Mouse (Mus musculus): ENCODE measurements around the gene Eme1. TPM values are rescaled to one million over a fixed set of nuclear protein-coding genes. Genes with fewer than 3 reads are reported as not detected.
"Not testable (repeated sequence)": the region's sequence is repeated elsewhere in the genome, so short reads cannot be mapped to it uniquely, and the experiment has no call there.

Eme1 gene
- total RNA-seq (2021) = 1 to 10 TPM; 4.2 to 5.1 TPM

DNA sequence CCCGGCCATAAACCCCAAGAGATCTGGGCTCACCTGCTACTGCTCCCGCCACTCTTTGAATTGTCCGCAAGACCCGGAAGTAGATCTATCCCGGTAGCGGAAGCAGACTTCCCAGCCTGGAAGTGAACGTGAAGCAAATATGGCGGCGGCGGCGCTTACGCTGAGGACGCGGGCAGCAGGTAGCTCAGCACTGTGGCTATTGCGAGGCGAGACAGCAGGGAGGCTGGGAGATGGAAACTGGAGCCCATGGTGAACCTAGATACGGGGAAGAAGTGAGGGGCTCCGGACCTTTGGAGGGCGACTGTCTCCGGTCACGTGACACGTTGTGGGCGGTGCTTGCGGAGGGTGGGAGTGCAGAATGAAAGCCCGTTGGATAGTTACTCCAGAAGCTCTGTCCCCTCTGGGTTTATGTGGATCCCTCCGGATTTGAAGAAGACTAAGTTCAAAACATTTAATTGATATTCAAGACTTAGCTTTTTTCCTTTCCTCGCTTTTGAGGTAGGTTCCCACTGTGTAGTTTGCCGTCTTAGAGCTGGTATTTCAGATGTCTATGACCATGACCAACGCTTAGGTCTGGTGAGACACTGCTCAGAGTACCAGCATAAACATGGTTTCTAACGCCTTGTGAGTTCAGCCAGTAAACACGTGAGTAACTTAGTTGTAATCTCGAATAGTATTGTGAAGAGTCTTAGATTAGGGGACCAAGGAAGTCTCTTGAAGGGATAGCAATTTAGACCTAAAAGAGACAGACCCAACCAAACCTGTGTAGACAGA lies at the start of gene Eme1, which contains the start of gene Mrpl27:
TSS of gene Eme1 (minus strand) at position 302 of the 774 bp plus-strand sequence.
TSS of gene Mrpl27 (plus strand) at position 105 of the 774 bp plus-strand sequence.
- peak; percentile 86 for DNase-seq

DNA sequence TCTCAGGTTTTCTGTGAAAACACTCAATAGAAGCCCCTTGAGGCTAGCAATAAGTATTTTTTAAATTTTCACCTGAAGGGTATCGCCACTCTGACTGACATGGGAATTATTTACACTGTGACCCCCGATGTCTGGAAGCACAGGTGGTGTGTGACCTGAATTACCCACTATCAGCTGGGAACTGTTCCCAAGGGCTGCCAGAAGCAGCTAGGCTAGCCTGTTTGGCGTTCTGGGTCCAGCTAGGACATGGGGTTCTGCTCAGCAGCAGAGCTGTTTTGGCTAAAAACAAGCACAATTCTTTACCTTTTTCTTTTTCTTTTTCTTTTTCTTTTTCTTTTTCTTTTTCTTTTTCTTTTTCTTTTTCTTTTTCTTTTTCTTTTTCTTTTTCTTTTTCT lies 48.4 kb upstream of the Eme1 start:
- DNase-seq = no peak

DNA sequence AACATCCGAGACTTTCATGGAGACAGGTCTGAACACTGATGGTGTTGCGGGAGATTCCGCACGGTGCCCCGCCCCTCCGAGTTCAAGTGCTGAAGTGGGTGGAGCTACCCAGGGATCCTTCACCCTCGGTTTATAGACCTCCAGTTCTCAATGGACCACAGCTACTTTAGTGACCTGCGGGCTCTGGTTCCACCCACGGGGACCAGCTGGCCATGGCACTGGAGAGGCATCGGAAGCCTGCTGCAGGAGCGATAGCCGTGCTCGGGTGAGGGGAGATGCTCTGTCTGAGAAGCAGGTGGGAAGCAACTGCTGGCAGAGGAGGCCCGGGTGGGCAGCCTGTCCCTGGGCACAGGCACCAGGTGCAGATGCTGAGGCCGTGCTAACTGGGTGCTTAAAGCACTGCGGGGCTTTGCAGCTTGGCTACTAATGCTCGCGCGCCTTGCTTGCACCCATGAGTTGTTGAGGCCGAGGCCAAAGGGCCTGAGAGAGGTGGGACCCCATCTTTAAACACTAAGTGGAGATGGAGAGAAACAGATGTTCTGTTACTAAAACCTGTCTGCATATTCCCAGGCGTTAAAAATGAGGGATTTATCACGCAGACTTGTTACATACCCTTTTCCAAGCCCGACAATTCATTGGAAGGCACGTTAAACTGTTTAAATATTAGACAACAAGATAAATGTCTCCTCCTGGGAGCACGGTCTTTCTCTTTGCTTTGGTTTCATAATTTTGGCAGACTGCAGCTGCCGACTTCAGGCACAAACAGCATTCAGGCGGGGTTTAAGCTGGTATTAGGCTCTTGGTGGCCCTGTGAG lies 47.8 kb upstream of the Eme1 start:
- DNase-seq = no peak

DNA sequence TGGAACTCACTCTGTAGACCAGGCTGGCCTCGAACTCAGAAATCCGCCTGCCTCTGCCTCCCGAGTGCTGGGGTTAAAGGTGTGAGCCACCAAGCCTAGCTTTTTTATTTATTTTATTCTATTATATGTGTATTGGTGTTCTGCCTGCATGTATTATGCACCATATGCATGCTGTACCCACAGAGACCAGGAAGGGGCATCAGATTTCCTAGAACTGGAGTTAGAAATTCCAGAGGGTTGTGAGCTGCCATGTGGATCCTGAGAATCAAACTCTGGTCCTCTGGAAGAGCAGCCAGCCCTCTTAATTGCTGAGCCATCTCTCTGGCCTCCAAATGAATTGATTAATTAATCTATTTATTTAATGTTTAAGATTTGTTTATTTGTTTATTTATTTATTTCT lies 45.6 kb upstream of the Eme1 start:
- no peak for DNase-seq

DNA sequence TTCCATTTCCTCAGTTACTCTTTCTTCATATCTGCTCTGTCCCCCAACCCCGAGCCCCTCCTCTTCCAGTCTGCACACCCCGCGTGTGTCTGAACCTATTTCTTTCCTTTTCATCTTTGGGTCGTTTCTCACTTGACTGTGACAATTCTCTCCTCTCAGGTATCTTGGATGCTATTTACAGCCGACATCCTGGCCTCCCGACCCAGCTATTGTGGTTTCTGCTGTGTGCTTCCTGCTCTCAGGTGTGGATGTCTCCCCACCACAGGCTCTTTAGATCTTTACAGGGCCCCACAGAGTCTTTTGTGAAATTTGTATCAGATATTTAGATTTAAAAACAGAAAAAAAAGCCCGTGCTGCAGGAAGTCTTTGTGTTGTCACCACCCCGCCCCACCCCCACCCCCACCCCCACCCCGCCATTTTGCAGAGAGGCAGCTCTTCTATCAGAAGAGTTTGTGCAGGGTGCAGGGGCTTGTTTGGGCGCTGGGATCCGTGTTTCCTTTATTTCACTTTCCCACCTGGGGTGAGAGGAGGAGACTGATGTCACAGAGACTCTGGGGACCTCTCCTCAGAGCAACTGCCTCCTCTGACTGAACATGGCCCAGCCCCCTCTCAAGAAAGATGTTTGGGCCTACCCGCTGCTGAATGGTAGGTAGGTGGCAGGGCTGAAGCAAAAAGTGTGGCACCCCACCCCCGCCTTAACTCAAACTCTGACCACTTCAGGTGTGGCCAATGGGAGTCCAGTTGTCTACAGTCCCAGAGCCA lies 44.1 kb upstream of the Eme1 start:
- no peak for DNase-seq

DNA sequence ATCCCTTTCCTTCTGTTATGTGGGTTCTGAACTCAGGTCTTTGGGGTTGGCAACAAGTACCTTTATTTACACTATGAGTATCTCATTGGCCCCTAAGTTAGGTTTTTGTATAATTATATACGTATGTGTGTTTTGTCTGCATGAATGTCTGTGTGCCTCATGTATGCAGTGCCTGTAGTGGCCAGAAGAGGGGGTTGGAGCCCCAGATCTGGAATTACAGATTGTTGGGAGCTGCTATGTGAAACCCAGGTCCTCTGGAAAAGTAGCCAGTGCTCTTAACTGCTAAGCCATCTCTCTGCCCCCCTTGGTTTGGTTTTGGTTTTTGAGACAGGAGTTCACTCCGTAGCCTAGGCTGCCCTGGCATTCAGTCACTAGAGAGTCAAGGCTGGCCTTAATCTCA lies 43.4 kb upstream of the Eme1 start:
- no peak for DNase-seq

DNA sequence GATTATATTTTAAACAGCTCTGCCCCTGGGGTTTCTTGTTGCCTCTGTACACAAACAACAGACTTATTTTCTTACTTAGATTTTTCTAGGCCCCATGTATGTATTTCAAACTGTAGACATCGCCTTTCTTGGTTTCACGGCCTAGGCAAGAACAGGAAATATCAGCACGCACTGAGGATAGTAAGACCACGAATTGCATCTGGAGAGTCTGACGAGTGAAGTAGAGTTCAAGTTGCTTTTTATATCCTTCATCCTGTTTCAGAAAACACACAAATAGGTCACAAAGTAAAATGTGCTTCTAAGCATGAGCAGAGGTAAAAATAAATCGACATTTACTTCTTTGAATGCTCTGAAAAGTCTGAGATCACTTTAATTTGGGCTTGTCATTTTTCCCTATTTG lies 41.7 kb upstream of the Eme1 start:
- no peak for DNase-seq

DNA sequence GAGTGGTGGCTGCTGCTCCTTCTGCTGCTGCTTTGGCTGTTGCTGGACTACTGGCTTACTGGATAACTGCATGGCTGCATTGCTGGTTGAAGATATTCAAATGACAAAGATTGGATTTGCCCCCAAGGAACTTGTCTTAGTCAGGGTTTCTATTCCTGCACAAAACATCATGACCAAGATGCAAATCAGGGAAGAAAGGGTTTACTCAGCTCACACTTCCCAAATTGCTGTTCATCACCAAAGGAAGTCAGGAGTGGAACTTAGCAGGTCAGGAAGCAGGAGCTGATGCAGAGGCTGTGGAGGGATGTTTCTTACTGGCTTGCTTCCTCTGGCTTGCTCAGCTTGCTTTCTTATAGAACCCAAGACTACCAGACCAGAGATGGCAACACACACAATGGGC lies 38.7 kb upstream of the Eme1 start:
- not testable (repeated sequence) for DNase-seq

DNA sequence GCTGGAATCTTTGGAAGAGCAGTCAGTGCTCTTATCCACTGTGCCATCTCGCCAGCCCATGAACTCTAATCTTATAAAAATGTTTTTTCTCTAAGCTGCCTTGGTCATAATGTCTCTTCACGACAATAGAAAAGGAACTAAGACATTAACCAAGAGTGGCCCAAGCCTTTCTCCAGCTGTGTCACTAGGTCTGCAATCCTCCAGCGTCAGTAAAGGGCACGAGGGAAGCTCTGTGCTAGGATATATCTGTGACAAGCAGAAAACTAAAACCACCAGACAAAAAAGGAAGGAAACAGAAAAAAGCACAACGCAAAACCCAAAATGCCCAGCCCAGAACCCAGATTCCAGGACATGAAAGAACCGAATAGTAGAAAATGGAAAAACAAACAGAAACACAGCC lies 33.4 kb upstream of the Eme1 start:
- no peak for DNase-seq

DNA sequence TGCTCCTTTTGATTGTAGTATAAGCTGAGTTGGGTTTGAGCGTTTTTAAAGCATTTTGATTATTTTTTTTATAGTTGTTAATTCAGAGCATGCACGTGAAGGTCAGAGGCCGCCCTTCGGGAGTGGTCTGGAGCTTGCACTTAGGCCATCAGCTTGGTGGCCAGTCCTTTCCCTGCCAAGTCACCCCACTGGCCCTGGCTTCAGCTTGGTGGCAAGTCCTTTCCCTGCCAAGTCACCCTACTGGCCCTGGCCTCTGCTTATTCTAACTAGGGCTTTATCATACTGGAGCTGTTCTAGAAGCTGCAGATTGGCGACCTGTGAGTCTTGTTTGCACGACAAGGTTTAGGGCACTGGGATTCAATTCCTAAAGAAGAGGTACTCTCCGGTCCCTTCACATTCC lies 28.7 kb upstream of the Eme1 start:
- no peak for DNase-seq

DNA sequence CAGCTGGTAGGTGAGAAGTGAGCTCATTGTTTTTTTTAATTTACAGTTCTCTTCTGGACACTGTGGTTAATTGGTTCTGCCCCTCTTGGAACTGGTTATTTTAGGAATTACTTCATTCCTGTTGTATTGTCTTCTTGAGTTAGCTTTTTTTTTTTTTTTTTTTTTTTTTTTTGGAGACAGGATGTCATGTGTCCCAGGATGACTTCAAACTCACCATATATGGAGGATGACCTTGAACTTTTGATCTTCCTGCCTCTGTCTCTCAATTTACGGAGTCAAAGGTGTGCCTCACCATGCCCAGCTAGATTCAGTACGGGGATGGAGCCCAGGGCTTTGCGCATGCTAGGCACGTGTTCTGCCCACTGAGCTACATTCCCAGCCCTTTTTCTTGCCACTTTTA lies 27.9 kb upstream of the Eme1 start:
- no peak for DNase-seq

DNA sequence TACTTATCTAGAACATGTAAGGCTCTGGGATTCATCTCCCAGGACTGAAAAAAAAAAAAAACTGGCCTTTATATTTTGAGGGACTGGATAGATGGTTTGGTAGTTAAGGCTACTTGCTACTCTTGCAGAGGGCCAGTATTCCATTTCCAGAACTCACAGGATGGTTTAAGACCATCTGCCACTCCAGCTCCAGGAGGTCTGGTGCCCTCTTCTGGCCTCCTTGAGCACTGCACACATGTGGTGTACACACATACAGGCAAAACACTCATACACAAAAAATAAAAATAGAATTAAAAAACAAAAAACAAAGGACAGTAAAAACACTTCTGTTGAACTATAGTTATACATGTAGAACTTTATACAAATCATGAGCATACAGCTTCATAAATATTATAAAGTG lies 26.9 kb upstream of the Eme1 start:
- no peak for DNase-seq

DNA sequence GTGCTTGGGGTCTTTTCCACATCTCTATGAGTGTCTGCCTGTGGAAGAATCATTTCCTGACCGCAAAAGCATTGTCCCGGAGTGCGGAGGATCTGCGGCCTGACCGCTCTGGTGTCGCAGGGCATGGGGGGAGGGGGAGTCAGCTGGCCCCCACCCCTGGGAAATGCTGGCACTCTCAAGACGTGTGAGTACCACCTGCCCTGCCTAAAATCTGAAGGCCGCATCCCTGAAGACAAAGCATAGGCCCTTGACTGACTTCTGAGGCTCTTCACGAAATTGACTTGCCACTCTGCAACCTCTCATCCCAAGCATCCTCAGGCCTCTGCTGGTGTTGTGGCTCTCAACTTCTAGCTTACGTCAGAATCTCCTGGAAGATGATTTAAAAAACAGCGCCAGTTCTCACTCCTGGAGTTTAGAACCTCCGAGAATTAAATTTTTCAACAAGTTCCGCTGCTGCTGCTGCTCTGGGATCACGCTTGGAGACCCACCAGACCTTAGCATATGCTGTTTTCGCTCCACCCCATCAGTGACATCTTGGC lies 23.9 kb upstream of the Eme1 start:
- DNase-seq = no peak

DNA sequence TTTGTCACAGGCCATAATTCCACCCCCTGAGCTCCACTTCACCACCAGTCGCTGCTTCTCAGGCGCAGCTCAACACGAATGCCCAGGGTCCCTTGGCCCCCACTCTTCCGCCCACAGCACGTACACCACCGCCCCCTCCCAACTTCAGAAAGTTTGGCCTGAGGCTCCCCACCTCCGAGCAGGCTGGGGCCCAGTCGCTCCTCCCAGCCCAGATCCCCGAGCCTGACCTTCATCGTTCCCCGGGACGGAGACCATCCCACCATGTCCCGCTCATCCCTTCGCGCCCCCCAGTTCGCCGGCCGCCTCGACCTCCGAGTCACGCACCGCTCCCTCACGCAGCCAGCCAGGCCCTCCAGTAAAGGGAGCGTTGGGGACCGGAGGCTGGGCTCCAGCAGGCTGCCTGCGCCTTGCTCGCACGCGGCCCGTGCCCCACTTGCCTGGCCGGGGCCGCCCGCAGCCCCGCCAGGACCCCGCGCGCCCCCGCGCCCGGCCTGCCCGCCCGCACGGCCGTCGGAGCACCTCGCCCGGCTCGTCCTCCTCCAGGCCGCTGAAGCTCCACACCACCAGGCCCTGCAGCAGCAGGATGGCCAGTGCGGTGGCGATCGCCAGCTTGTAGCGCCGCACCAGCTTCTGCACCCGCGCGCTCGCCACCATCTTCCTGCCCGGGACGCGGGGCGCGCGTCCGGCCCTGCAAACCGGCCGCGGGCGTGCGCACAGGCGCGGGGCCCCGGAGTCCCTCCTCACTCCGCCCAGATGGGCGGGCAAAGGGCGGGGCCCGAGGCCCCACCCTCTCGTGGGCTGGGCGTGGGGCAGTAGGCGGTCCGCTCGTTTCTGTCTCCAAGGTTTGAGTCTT lies 23.2 kb upstream of the Eme1 start, which contains the start of gene Xylt2:
TSS of gene Xylt2 (minus strand) at position 762 of the 853 bp plus-strand sequence.
- peak; percentile 94 for DNase-seq

DNA sequence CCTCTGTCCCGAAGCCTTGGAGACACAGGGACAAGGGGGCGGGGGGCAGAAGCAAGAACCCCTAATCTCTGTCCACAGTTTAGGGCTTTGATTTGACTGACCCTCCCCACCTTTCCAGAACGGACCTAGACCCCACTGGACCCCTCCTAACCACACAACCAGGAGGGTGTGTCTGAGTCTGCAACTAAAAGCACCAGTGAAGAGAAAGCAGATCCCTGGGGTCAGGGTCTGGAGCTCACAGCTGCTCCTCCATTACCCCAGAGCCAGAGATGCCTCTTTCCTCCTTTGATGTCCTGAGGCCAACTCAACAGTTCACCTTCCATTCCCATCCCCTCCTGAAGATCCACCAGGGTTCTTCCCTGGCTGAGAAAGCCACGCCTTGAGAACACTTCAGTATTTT lies 22.5 kb upstream of the Eme1 start:
- no peak for DNase-seq

DNA sequence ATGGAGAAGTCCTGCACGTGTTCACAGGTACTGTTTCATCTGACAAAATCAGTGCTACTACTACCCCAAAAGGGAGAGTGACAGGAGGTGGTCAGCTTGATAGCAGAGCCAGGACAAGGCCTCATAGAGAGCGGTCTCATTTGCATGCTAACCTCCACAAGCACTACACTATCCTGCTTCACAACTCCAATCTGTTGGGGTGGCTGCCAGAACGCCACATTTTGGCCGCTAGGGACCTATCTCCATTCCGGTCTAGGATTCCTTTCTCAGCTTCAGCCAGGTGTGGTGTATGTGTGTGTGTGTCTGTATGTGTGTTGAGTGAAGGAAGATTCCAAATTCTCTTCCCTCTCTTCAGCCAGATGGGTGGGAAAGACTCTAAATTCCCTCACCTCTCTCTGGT lies 21.7 kb upstream of the Eme1 start:
- no peak for DNase-seq

DNA sequence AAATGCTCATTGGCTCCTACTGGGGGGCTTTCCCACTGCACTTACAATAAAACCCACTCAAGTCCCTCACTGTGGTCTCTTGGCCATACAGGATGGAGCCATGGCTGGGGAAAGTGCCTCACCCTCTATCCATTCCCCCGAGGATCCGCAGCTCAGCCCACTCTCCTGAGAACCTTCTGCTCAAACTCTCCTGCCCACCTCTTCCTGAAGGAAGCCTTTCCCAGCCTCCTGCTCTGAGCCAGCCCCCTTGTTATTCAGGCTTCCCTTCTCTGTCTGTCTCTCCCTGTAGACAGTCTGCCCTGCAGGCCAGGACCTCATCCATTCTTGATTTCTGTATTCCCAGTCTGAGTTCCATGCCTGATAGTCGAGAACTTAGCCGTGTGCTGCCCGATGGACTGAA lies 21.2 kb upstream of the Eme1 start:
- DNase-seq = no peak

DNA sequence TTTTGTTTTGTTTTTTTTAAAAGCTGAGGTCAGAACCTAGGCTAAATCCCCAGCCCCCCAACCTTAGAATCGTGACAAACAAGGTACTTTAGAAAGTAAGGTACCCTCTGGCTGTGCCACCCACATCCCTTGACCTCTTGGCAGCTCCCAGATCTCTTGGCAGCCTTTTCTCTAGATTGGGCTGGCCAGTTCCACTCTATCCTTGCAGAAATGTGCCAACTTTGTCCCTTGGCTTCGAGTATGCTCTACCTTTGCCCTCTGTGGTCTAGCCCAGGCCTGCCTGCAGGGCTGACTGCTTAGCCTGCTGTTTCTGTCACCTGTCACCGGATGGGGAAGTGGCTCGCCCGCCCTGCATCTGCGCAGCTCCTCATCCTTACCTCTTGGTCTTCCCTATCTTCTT lies 11.5 kb upstream of the Eme1 start:
- DNase-seq = no peak

DNA sequence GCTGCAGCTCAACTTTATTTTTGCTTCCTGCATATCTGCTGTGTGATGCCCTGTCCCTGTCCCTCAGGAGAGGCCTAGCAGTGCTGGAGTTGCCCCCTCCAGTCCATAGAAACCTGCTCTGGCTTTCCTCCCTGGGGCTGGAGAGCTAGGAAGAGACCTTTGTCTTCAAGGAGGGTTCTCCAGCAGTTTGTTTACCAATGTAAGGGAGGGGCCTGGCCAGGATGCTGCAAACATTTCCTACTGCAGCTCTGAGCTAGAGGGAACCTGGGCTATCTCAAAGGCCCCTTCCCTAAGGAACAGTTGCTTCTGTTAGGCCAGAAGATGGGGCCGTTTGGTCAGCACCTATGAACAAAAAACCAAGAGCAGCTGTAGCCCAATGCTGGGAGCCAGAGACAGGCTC lies 7.6 kb upstream of the Eme1 start:
- no peak for DNase-seq

DNA sequence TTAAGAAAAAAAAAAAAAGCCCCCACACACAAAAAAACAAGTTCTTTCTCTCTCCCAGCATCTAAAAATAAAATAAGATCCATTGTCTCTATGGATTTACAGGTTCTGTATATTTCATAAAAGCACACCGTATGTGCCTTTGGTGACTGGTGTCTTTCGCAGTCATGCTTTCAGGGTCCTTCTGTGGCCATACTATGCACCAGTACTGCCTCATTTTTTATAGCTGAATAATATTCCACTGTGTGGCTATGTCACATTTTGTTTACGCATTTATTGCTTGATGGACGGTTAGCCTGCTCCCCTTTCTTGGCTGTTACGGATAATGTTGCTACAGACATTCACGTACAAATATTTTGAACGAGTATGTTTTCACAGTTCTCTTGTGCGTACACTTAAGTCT lies 791 bp downstream of the Eme1 start:
- DNase-seq = no peak

DNA sequence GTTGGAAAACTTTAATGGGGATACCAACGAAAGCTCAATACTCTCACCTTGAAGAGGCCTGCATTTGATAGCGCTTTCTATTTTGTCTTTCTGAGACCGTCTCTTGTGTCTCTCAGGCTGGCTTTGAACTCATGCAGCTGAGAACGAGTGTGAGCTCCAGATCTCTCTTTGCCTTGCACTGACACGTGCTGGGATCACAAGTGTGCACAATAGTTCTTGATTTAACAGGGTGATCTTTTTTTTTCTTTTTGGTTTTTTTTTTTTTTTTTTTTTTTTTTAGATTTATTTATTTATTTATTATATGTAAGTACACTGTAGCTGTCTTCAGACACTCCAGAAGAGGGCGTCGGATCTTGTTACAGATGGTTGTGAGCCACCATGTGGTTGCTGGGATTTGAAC lies 2.5 kb downstream of the Eme1 start:
- not testable (repeated sequence) for DNase-seq

DNA sequence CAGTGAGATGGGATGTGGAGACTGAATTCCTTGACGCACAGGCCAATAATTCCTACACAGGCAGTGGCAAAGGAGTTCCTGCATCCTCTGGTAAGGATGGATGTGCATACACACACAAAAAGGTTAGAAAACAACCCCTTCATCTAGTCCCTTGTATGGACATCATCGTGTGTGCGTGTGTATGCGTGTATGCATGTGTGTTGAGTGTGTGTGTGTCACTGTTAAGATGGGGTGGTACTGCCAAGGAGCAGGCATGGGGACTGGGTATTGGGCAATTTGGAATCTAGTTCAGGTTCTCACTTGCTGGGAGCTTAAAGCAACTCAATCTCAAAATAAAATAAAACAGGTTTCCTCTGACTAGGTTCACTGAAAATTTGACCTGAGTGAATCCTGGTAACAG lies 7.3 kb downstream of the Eme1 start:
- no peak for DNase-seq

All from heart, postnatal 4 days (tissue).